Mouse (Mus musculus) CH12.LX (cell line): Measurements from ENCODE around the gene Rsc1a1. TPM values are rescaled to one million over a fixed set of nuclear protein-coding genes. Genes with fewer than 3 reads are reported as not detected.

ENCODE experiments used
- DNase-seq: peaks from one replicate; pipeline ENCODE4 v3.0.0-alpha.2; 2013; ENCODE audit errors: extremely low read depth
- H3K27ac ChIP-seq: 2 replicates; pipeline ENCODE4 v1.5.1; 2012; ENCODE audit warnings: low read depth, mild to moderate bottlenecking, control low read depth, moderate library complexity; ENCODE audit not compliant: insufficient read depth
- H3K27me3 ChIP-seq: replicated peaks from 2 replicates; pipeline ENCODE3; 2012; ENCODE audit warnings: inconsistent platforms
- H3K36me3 ChIP-seq, 2 experiments: replicated peaks in 1 of 2; 2 replicates each; pipeline versions ENCODE3 to v1.6.1; 2012; ENCODE audit warnings: inconsistent platforms in 1 of 2, low read length in 1 of 2, mild to moderate bottlenecking in 1 of 2, mixed read lengths in 1 of 2, moderate library complexity in 1 of 2; ENCODE audit not compliant: control insufficient read depth in 1 of 2, insufficient read depth in 1 of 2
- H3K4me1 ChIP-seq, 2 experiments: 2 replicates each; pipeline ENCODE4 v1.6.1; 2012; ENCODE audit warnings: inconsistent platforms in 1 of 2, moderate library complexity in 1 of 2; ENCODE audit not compliant: insufficient read depth in 2 of 2, control insufficient read depth in 1 of 2
- H3K4me2 ChIP-seq: 2 replicates; pipeline ENCODE4 v1.6.1; 2012; ENCODE audit warnings: low read depth, mild to moderate bottlenecking, control low read depth; ENCODE audit not compliant: poor library complexity, insufficient read depth, severe bottlenecking
- H3K4me3 ChIP-seq, 3 experiments: fragments of 150-350 bp in 1 of 3; sonication (generic) in 1 of 3; replicated peaks in 1 of 3; 2 replicates each; pipeline versions ENCODE3 to v1.5.1; 2011 to 2012; ENCODE audit warnings: low read depth in 2 of 3, low read length in 2 of 3, mild to moderate bottlenecking in 2 of 3, moderate library complexity in 2 of 3, control low read depth in 1 of 3, improper control_type of control experiment in 1 of 3, inconsistent platforms in 1 of 3, mixed read lengths in 1 of 3; ENCODE audit not compliant: poor library complexity in 1 of 3
- H3K79me2 ChIP-seq: replicated peaks from 2 replicates; pipeline ENCODE4 v1.6.1; 2012; ENCODE audit warnings: mild to moderate bottlenecking, moderate library complexity; ENCODE audit not compliant: control insufficient read depth, poor library complexity, insufficient read depth, severe bottlenecking; ENCODE audit errors: extremely low read depth
- H3K9ac ChIP-seq: 2 replicates; pipeline ENCODE4 v1.6.1; 2012; ENCODE audit warnings: low read depth, mild to moderate bottlenecking, control low read depth, moderate library complexity; ENCODE audit not compliant: insufficient read depth
- H3K9me3 ChIP-seq: replicated peaks from 2 replicates; pipeline ENCODE3; 2012; ENCODE audit warnings: low read length, inconsistent platforms, mixed read lengths
- CHD1 ChIP-seq: IDR thresholded peaks from 2 replicates; pipeline ENCODE4 v1.6.1; 2012; ENCODE audit warnings: low read depth, low read length, improper control_type of control experiment, inconsistent platforms
- CTCF ChIP-seq, 2 experiments: IDR thresholded peaks in 1 of 2; conservative IDR thresholded peaks in 1 of 2; 2 replicates each; pipeline ENCODE4 v1.5.1; 2011 to 2012; ENCODE audit warnings: low read depth in 2 of 2, low read length in 2 of 2, improper control_type of control experiment in 1 of 2, inconsistent platforms in 1 of 2, mild to moderate bottlenecking in 1 of 2, moderate library complexity in 1 of 2
- E2F4 ChIP-seq: IDR thresholded peaks from 2 replicates; pipeline ENCODE4 v1.6.1; 2011; ENCODE audit warnings: low read depth, low read length, improper control_type of control experiment; ENCODE audit not compliant: insufficient replicate concordance
- ELF1 ChIP-seq: IDR thresholded peaks from 2 replicates; pipeline ENCODE4 v1.6.1; 2014; ENCODE audit warnings: low read depth, mild to moderate bottlenecking, inconsistent platforms, low read length, improper control_type of control experiment
- GABPA ChIP-seq: IDR thresholded peaks from 2 replicates; pipeline ENCODE4 v1.6.1; 2012; ENCODE audit warnings: low read depth, low read length, improper control_type of control experiment, inconsistent platforms; ENCODE audit not compliant: insufficient replicate concordance
- HCFC1 ChIP-seq: IDR thresholded peaks from 2 replicates; pipeline ENCODE4 v1.6.1; 2012; ENCODE audit warnings: low read depth, mild to moderate bottlenecking, inconsistent platforms, low read length, improper control_type of control experiment
- IRF4 ChIP-seq: IDR thresholded peaks from 2 replicates; pipeline ENCODE4 v1.6.1; 2014; ENCODE audit warnings: low read depth, mild to moderate bottlenecking, inconsistent platforms, low read length, improper control_type of control experiment
- JUND ChIP-seq: conservative IDR thresholded peaks from 2 replicates; pipeline ENCODE4 v1.6.1; 2011; ENCODE audit warnings: low read depth, low read length, improper control_type of control experiment
- MAFK ChIP-seq: IDR thresholded peaks from 2 replicates; pipeline ENCODE4 v1.6.1; 2011; ENCODE audit warnings: low read length, improper control_type of control experiment; ENCODE audit not compliant: insufficient replicate concordance
- MYC ChIP-seq: IDR thresholded peaks from 2 replicates; pipeline ENCODE4 v1.6.1; 2011; ENCODE audit warnings: low read depth, mild to moderate bottlenecking, improper control_type of control experiment, low read length
- NRF1 ChIP-seq: IDR thresholded peaks from 2 replicates; pipeline ENCODE4 v1.6.1; 2014; ENCODE audit warnings: low read depth, mild to moderate bottlenecking, inconsistent platforms, low read length, improper control_type of control experiment, moderate library complexity
- PAX5 ChIP-seq: IDR thresholded peaks from 2 replicates; pipeline ENCODE4 v1.6.1; 2012; ENCODE audit warnings: low read length, inconsistent platforms, mixed read lengths
- RAD21 ChIP-seq: IDR thresholded peaks from 2 replicates; pipeline ENCODE4 v1.6.1; 2011; ENCODE audit warnings: low read depth, mild to moderate bottlenecking, low read length, improper control_type of control experiment, moderate library complexity
- SIN3A ChIP-seq: IDR thresholded peaks from 2 replicates; pipeline ENCODE4 v1.6.1; 2012; ENCODE audit warnings: low read length, improper control_type of control experiment, inconsistent platforms
- SMC3 ChIP-seq: IDR thresholded peaks from 2 replicates; pipeline ENCODE4 v1.6.1; 2011; ENCODE audit warnings: low read depth, low read length, improper control_type of control experiment
- ZC3H11A ChIP-seq: IDR thresholded peaks from 2 replicates; pipeline ENCODE4 v1.6.1; 2012; ENCODE audit warnings: low read depth, mild to moderate bottlenecking, inconsistent platforms, low read length, improper control_type of control experiment
- ZNF384 ChIP-seq: IDR thresholded peaks from 2 replicates; pipeline ENCODE4 v1.6.1; 2012; ENCODE audit warnings: low read depth, low read length, improper control_type of control experiment, inconsistent platforms
- dilution Hi-C: fragments of 300-500 bp; cut with MboI; formaldehyde crosslinking; loops from 2 replicates; pipeline ENCODE4 v1.14.3; 2020; ENCODE audit warnings: low sequenced_read_pairs; ENCODE audit not compliant: extremely low pct_unique_long_range_greater_than_20kb, extremely low pct_ligation_motif_present
- in situ Hi-C: fragments of 300-500 bp; cut with MboI; formaldehyde crosslinking; loops from 3 replicates; pipeline ENCODE4 v1.14.3; 2019; ENCODE audit warnings: low sequenced_read_pairs, low pct_ligation_motif_present, low pct_unique_long_range_greater_than_20kb, mixed read lengths
- polyA plus RNA-seq: library from polyadenylated mRNA; unstranded; fragments of >175 nt; gene quantifications from 2 replicates; pipeline ENCODE4 v1.2.1, GENCODE M21; 2012; ENCODE audit warnings: low read depth; ENCODE audit not compliant: insufficient read length
- total RNA-seq, 2 experiments: library from RNA; depleted of rRNA; stranded (reverse); fragments of 300-350 nt in 1 of 2; fragments of >200 nt in 1 of 2; gene quantifications; 2 replicates each; pipeline ENCODE4 v1.2.3; 2012 to 2014

Rsc1a1 gene
- total and polyA plus RNA-seq, 3 experiments: 3.4 to 14.0 (median 7.0) TPM

DNA sequence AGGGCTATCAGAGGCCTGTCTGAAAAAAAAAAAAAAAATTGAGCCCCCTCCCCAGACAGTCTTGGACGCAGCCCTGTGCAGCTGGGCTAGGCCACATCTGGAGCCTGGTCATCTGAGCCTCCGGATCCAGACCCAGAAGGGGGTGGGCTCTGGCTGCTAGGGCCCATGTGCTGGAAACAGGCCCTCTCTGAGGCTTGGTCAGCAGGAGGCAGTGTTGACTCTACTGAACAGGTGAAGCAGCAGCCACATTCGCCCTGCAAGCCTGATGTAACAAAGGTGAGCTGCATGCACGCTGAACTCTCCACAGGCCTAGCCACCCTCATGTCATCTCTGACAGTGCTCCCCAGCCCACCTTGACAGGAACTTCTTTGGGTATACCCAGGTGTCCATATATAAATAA lies 25.7 kb downstream of the Rsc1a1 start:
- peaks cover 15 to 65% of the 10 kb centered on the region in 2 experiments for H3K4me1 ChIP-seq
- DNase-seq: peak; percentile 35
- no peak overlapping the region for H3K9ac ChIP-seq
- no peak overlapping the region for H3K27ac ChIP-seq
- TF ChIP-seq RAD21 (peak; percentile 34), CTCF (conservative IDR thresholded peaks at IDR 0.05 in 1 of 2, IDR thresholded peaks at IDR 0.05 in 1 of 2; ENCODE audit: low read depth in 2 of 2, low read length in 2 of 2) (peak in 1 of 2 experiments; percentile 54; a peak in 2 of 4 replicates), SMC3 (peak; percentile 19; the same call in 1 of the 2 replicates), ZNF384 (peak; percentile 34), ZC3H11A (no peak)
- peaks cover 2 to 28% of the 10 kb centered on the region in 2 experiments for H3K36me3 ChIP-seq
- H3K4me2 ChIP-seq: no peak overlapping the region
- no peaks in the 10 kb centered on the region for H3K9me3 ChIP-seq
- in situ Hi-C loops (loop anchor here (5.0 kb wide), 1 partner anchor 38 kb away; no protein-coding TSS in a partner anchor), dilution Hi-C loops (no loop called here)
- H3K27me3 ChIP-seq: no peaks in the 10 kb centered on the region
- peaks cover 13% of the 10 kb centered on the region; the same call in 1 of the 2 replicates for H3K79me2 ChIP-seq
- no peak overlapping the region for H3K4me3 ChIP-seq

DNA sequence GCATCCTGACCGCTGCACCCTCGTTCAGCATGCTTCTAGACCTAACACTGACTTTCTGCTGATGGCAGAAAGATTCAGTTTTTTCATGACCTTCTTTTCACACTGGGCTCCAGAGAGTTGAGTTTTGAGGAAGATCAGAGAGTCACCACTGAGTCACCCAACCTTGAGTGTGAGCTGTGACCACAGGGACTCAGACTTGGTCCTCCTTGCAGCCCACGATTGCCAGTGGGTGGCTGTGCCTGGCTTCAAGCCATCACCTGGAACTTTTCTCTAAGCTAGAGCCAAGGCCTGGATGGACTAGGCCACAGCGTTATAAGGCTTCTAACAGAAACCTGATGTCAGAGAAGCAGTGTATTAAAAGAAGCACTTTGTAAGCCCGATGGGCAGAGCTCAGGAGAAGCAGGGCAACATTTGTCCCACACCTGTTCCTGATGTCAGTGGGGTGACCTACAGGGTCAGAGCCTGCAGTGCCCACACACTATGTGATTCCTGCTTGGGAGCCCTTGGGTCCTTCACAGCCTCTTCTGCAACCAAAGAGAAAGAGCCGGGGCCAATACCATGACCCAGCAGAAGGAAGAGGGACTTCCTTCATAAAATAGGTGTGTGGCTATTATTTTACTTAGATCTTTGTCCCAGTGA lies 26.4 kb downstream of the Rsc1a1 start:
- dilution Hi-C loops: no loop called here
- Histone ChIP-seq H3K27me3 (no peaks in the 10 kb centered on the region), H3K9me3 (no peaks in the 10 kb centered on the region), H3K36me3 (peaks cover 6 to 31% of the 10 kb centered on the region in 2 experiments), H3K4me1 (peaks cover 14 to 67% of the 10 kb centered on the region in 2 experiments), H3K4me2 (no peak overlapping the region), H3K27ac (peak overlapping the region; percentile 43; the same call in 1 of the 2 replicates), H3K9ac (no peak overlapping the region), H3K79me2 (peaks cover 13% of the 10 kb centered on the region; the same call in 1 of the 2 replicates), H3K4me3 (no peak overlapping the region)
- no peak for DNase-seq
- in situ Hi-C loops: loop anchor here (5.0 kb wide), 1 partner anchor 38 kb away; no protein-coding TSS in a partner anchor
- TF ChIP-seq NRF1: no peak
- TF ChIP-seq GABPA: no peak
- no peak for TF ChIP-seq RAD21
- no peak for TF ChIP-seq IRF4
- TF ChIP-seq SMC3: no peak
- TF ChIP-seq SIN3A: no peak
- TF ChIP-seq CHD1: no peak
- no peak for TF ChIP-seq PAX5
- no peak for TF ChIP-seq MAFK
- TF ChIP-seq JUND: no peak
- TF ChIP-seq HCFC1: no peak
- no peak for TF ChIP-seq MYC
- TF ChIP-seq E2F4: no peak
- no peak for TF ChIP-seq ELF1
